Mouse (Mus musculus): ENCODE data around the gene Pfkp. TPM values are rescaled to one million over a fixed set of nuclear protein-coding genes. Genes with fewer than 3 reads are reported as not detected.

Pfkp gene
- 69.4 and 74.6 TPM in 2 replicates for polyA plus RNA-seq (2012; rRNA removed)

- H3K4me1 ChIP-seq (ENCODE audit: control insufficient read depth, insufficient read depth, low read length), result no peaks in the 10 kb centered on the region
- WGBS, result 4% methylated on average over 34 of the region's 34 CpGs
- H3K4me3 ChIP-seq (ENCODE audit: insufficient read depth, low read depth, low read length), result peak within 1 kb of the TSS; percentile 76
- DNase-seq, result peak; percentile 93
- no peaks in the 10 kb centered on the region for H3K36me3 ChIP-seq (ENCODE audit: control insufficient read depth, insufficient read depth, low read length)
- TF ChIP-seq POLR2A (IDR thresholded peaks at IDR 0.05; ENCODE audit: low read depth, low read length) (peak; percentile 37), CTCF (conservative IDR thresholded peaks at IDR 0.05; ENCODE audit: insufficient read depth, insufficient read length, low read depth, low read length) (no peak)
- H3K27ac ChIP-seq (ENCODE audit: insufficient read depth, low read depth, low read length), result peak within 1 kb of the TSS; percentile 71
- no peaks in the 10 kb centered on the region for H3K27me3 ChIP-seq (replicated peaks; ENCODE audit: control insufficient read depth, insufficient read depth, low read length)
Observed at GRCm38 (mm10) chr13:6648669-6649233, at the start of gene Pfkp. Gene Pfkp, minus strand, starts transcription at chr13:6648777.

GRCm38 (mm10) chr13:6690607-6691006, 42.0 kb upstream of the Pfkp start:
- 67% methylated on average over 3 of the region's 3 CpGs for WGBS
- no peaks in the 10 kb centered on the region for H3K4me1 ChIP-seq (ENCODE audit: control insufficient read depth, insufficient read depth, low read length)
- H3K36me3 ChIP-seq (ENCODE audit: control insufficient read depth, insufficient read depth, low read length), result no peaks in the 10 kb centered on the region
- H3K4me3 ChIP-seq (ENCODE audit: insufficient read depth, low read depth, low read length), result no peak overlapping the region
- TF ChIP-seq CTCF (conservative IDR thresholded peaks at IDR 0.05; ENCODE audit: insufficient read depth, insufficient read length, low read depth, low read length), result no peak
- no peak overlapping the region for H3K27ac ChIP-seq (ENCODE audit: insufficient read depth, low read depth, low read length)
- no peaks in the 10 kb centered on the region for H3K27me3 ChIP-seq (replicated peaks; ENCODE audit: control insufficient read depth, insufficient read depth, low read length)
- DNase-seq, result no peak

- Histone ChIP-seq H3K36me3 (ENCODE audit: control insufficient read depth, insufficient read depth, low read length) (no peaks in the 10 kb centered on the region), H3K27me3 (replicated peaks; ENCODE audit: control insufficient read depth, insufficient read depth, low read length) (no peaks in the 10 kb centered on the region), H3K27ac (ENCODE audit: insufficient read depth, low read depth, low read length) (no peak overlapping the region), H3K4me3 (ENCODE audit: insufficient read depth, low read depth, low read length) (no peak overlapping the region), H3K4me1 (ENCODE audit: control insufficient read depth, insufficient read depth, low read length) (no peaks in the 10 kb centered on the region)
- WGBS, result 66% methylated on average over 4 of the region's 4 CpGs
- peak; percentile 72 for TF ChIP-seq CTCF (conservative IDR thresholded peaks at IDR 0.05; ENCODE audit: insufficient read depth, insufficient read length, low read depth, low read length)
- no peak for TF ChIP-seq POLR2A (IDR thresholded peaks at IDR 0.05; ENCODE audit: low read depth, low read length)
- peak; percentile 61 for DNase-seq
Observed at GRCm38 (mm10) chr13:6689962-6690361, 41.4 kb upstream of the Pfkp start.

- H3K27me3 ChIP-seq (replicated peaks; ENCODE audit: control insufficient read depth, insufficient read depth, low read length), result no peaks in the 10 kb centered on the region
- 44% methylated on average over 7 of the region's 7 CpGs for WGBS
- DNase-seq, result peak; percentile 58
- TF ChIP-seq CTCF (conservative IDR thresholded peaks at IDR 0.05; ENCODE audit: insufficient read depth, insufficient read length, low read depth, low read length) (peak; percentile 41), POLR2A (IDR thresholded peaks at IDR 0.05; ENCODE audit: low read depth, low read length) (no peak)
- no peak overlapping the region for H3K4me3 ChIP-seq (ENCODE audit: insufficient read depth, low read depth, low read length)
- no peaks in the 10 kb centered on the region for H3K36me3 ChIP-seq (ENCODE audit: control insufficient read depth, insufficient read depth, low read length)
- no peaks in the 10 kb centered on the region for H3K4me1 ChIP-seq (ENCODE audit: control insufficient read depth, insufficient read depth, low read length)
- no peak overlapping the region for H3K27ac ChIP-seq (ENCODE audit: insufficient read depth, low read depth, low read length)
Observed at GRCm38 (mm10) chr13:6688790-6689433, 40.3 kb upstream of the Pfkp start.

GRCm38 (mm10) chr13:6666887-6667286, 18.3 kb upstream of the Pfkp start:
- Histone ChIP-seq H3K27ac (ENCODE audit: insufficient read depth, low read depth, low read length) (no peak overlapping the region), H3K4me3 (ENCODE audit: insufficient read depth, low read depth, low read length) (no peak overlapping the region), H3K27me3 (replicated peaks; ENCODE audit: control insufficient read depth, insufficient read depth, low read length) (no peaks in the 10 kb centered on the region), H3K36me3 (ENCODE audit: control insufficient read depth, insufficient read depth, low read length) (no peaks in the 10 kb centered on the region), H3K4me1 (ENCODE audit: control insufficient read depth, insufficient read depth, low read length) (no peaks in the 10 kb centered on the region)
- 62% methylated on average over 4 of the region's 4 CpGs for WGBS
- TF ChIP-seq CTCF (conservative IDR thresholded peaks at IDR 0.05; ENCODE audit: insufficient read depth, insufficient read length, low read depth, low read length) (no peak), POLR2A (IDR thresholded peaks at IDR 0.05; ENCODE audit: low read depth, low read length) (no peak)
- no peak for DNase-seq

GRCm38 (mm10) chr13:6665506-6665905, 16.9 kb upstream of the Pfkp start:
- 76% methylated on average over 1 of the region's 1 CpGs for WGBS
- no peaks in the 10 kb centered on the region for H3K36me3 ChIP-seq (ENCODE audit: control insufficient read depth, insufficient read depth, low read length)
- no peaks in the 10 kb centered on the region for H3K27me3 ChIP-seq (replicated peaks; ENCODE audit: control insufficient read depth, insufficient read depth, low read length)
- DNase-seq, result no peak
- TF ChIP-seq POLR2A (IDR thresholded peaks at IDR 0.05; ENCODE audit: low read depth, low read length) (no peak), CTCF (conservative IDR thresholded peaks at IDR 0.05; ENCODE audit: insufficient read depth, insufficient read length, low read depth, low read length) (no peak)
- H3K4me1 ChIP-seq (ENCODE audit: control insufficient read depth, insufficient read depth, low read length), result no peaks in the 10 kb centered on the region
- no peak overlapping the region for H3K4me3 ChIP-seq (ENCODE audit: insufficient read depth, low read depth, low read length)
- H3K27ac ChIP-seq (ENCODE audit: insufficient read depth, low read depth, low read length), result no peak overlapping the region

- Histone ChIP-seq H3K36me3 (ENCODE audit: control insufficient read depth, insufficient read depth, low read length) (no peaks in the 10 kb centered on the region), H3K27me3 (replicated peaks; ENCODE audit: control insufficient read depth, insufficient read depth, low read length) (no peaks in the 10 kb centered on the region), H3K4me1 (ENCODE audit: control insufficient read depth, insufficient read depth, low read length) (no peaks in the 10 kb centered on the region), H3K4me3 (ENCODE audit: insufficient read depth, low read depth, low read length) (no peak overlapping the region), H3K27ac (ENCODE audit: insufficient read depth, low read depth, low read length) (no peak overlapping the region)
- no peak for DNase-seq
- whole genome bisulfite sequencing, result 75% methylated on average over 5 of the region's 5 CpGs
- TF ChIP-seq POLR2A (IDR thresholded peaks at IDR 0.05; ENCODE audit: low read depth, low read length) (no peak), CTCF (conservative IDR thresholded peaks at IDR 0.05; ENCODE audit: insufficient read depth, insufficient read length, low read depth, low read length) (no peak)
Observed at GRCm38 (mm10) chr13:6664216-6664615, 15.6 kb upstream of the Pfkp start.

Data from kidney, adult 2 months (tissue).